Mouse (Mus musculus): Measurements from ENCODE around the gene Vipr1. TPM values are rescaled to one million over a fixed set of nuclear protein-coding genes. Genes with fewer than 3 reads are reported as not detected.

The Vipr1 gene
- polyA plus RNA-seq, 1 experiment = 8.0 TPM

DNA sequence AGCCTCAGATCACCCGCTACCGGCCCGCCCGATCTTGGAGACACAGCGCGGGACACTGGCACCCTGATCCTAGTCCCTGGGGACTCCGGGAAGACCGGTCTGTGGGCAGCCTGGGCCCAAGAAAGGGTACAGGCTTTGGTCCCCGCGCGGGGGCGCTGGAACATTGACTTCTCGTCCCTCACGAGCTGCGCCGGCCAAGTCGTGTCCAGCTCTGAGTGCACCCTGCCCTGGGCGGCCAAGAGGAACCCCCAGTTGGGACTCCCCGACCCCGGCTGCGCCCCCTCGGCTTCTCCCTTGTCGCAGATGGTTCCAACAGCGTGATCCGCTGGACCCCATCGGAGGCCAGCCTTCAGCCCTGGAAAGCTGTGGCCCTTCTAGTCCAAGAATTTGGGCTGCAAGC is 515 bp upstream of the Vipr1 start, which contains the start of gene Lyzl4:
Lyzl4 (minus strand) TSS at position 96 of the 400 bp plus-strand sequence.
- Histone ChIP-seq H3K27me3 (ENCODE audit: control insufficient read depth, insufficient read depth, low read length) (peaks cover 13% of the 10 kb centered on the region), H3K27ac (ENCODE audit: insufficient read depth, low read length) (peak within 1 kb of the TSS; percentile 48), H3K4me1 (ENCODE audit: control insufficient read depth, insufficient read depth, insufficient read length) (peaks cover 5% of the 10 kb centered on the region), H3K4me3 (ENCODE audit: extremely low read depth, insufficient read depth, insufficient read length) (peak within 1 kb of the TSS; percentile 58), H3K36me3 (ENCODE audit: control insufficient read depth, insufficient read depth, low read length) (no peaks in the 10 kb centered on the region)
- peak in 1 of 2 experiments; percentile 64 for DNase-seq (ENCODE audit: low read depth in 1 of 2, low spot score in 2 of 2)
- TF ChIP-seq CTCF (IDR thresholded peaks at IDR 0.05; ENCODE audit: extremely low read depth, insufficient read depth, insufficient read length, insufficient replicate concordance) = peak; percentile 25; the same call in 1 of the 2 replicates
- no peak for TF ChIP-seq POLR2A (IDR thresholded peaks at IDR 0.05; ENCODE audit: low read depth, low read length)
- under 1% methylated on average over 26 of the region's 26 CpGs for WGBS

DNA sequence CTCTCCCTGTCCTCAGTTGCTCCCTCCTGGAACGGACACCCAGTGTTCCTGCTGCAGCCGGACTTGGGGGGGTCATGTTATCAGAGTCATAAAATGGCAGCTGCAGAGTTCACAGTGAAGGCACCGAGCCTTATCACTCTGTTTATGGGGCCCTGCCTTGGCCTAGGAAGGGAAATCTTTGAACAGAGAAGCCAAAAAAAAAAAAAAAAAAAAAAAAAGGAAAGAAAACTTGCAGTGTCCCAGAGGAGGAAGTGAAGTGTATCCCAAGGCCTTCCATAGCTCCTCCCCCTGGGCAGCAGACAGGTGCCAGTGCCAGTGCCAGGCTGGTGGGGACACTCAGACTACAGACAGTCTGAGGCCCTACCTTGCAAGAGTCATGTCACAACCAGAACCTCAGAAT is 2.3 kb downstream of the Vipr1 start:
- H3K4me3 ChIP-seq (ENCODE audit: extremely low read depth, insufficient read depth, insufficient read length) = no peak overlapping the region
- H3K27me3 ChIP-seq (ENCODE audit: control insufficient read depth, insufficient read depth, low read length) = peaks cover 13% of the 10 kb centered on the region
- WGBS = 72% methylated on average over 3 of the region's 3 CpGs
- no peak for DNase-seq (ENCODE audit: low read depth in 1 of 2, low spot score in 2 of 2)
- no peaks in the 10 kb centered on the region for H3K36me3 ChIP-seq (ENCODE audit: control insufficient read depth, insufficient read depth, low read length)
- H3K4me1 ChIP-seq (ENCODE audit: control insufficient read depth, insufficient read depth, insufficient read length) = peaks cover 5% of the 10 kb centered on the region
- TF ChIP-seq POLR2A (IDR thresholded peaks at IDR 0.05; ENCODE audit: low read depth, low read length) (no peak), CTCF (IDR thresholded peaks at IDR 0.05; ENCODE audit: extremely low read depth, insufficient read depth, insufficient read length, insufficient replicate concordance) (no peak)
- no peak overlapping the region for H3K27ac ChIP-seq (ENCODE audit: insufficient read depth, low read length)

DNA sequence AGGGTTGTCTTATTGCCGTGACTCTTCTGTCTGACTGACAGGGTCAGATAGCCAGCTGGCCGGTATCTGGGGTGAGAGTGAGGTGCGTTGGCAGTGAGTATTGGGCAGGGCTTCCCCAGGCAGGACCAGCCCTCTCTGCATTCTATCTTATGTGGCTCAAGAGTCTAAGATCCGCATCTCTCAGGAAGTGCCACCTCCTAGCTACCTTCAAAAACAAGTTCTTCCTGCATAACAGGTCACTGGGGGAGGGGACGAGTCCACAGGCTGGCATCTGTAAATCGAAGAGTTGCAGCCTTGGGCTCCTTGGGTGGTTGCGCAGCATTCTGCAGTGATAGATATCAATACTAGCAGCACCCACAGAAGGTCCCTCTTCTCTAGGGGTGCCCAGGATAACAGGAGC is 4.5 kb downstream of the Vipr1 start:
- peaks cover 8% of the 10 kb centered on the region for H3K27me3 ChIP-seq (ENCODE audit: control insufficient read depth, insufficient read depth, low read length)
- peak overlapping the region; percentile 52 for H3K27ac ChIP-seq (ENCODE audit: insufficient read depth, low read length)
- WGBS = 52% methylated on average over 7 of the region's 7 CpGs

DNA sequence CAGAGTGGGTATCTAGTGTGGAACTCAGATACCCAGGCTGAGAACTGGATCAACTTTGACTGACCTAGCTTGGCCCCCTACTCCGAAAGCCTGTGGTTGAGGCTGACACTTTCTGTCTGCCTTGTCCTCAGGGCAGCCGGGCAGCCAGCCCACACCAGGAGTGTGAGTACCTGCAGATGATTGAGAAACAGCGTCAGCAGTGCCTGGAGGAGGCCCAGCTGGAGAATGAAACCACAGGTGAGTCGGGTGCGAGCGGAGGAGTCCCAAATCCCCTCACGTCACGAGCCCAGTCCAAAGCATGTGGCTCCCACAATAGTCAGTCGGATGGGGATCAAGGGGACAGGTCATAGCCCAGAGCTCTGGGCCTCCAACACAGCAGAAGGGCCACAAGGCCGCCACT is 11.2 kb downstream of the Vipr1 start:
- no peak for TF ChIP-seq POLR2A (IDR thresholded peaks at IDR 0.05; ENCODE audit: low read depth, low read length)
- TF ChIP-seq CTCF (IDR thresholded peaks at IDR 0.05; ENCODE audit: extremely low read depth, insufficient read depth, insufficient read length, insufficient replicate concordance) = no peak
- H3K36me3 ChIP-seq (ENCODE audit: control insufficient read depth, insufficient read depth, low read length) = no peaks in the 10 kb centered on the region
- no peak for DNase-seq (ENCODE audit: low read depth in 1 of 2, low spot score in 2 of 2)
- H3K4me1 ChIP-seq (ENCODE audit: control insufficient read depth, insufficient read depth, insufficient read length) = no peaks in the 10 kb centered on the region
- WGBS = 92% methylated on average over 10 of the region's 10 CpGs
- no peak overlapping the region for H3K4me3 ChIP-seq (ENCODE audit: extremely low read depth, insufficient read depth, insufficient read length)
- no peak overlapping the region for H3K27ac ChIP-seq (ENCODE audit: insufficient read depth, low read length)
- H3K27me3 ChIP-seq (ENCODE audit: control insufficient read depth, insufficient read depth, low read length) = no peaks in the 10 kb centered on the region

More for the DNA sequence above, 4.5 kb downstream of the Vipr1 start:
- no peak for DNase-seq (ENCODE audit: low read depth in 1 of 2, low spot score in 2 of 2)
- Histone ChIP-seq H3K36me3 (ENCODE audit: control insufficient read depth, insufficient read depth, low read length) (no peaks in the 10 kb centered on the region), H3K4me1 (ENCODE audit: control insufficient read depth, insufficient read depth, insufficient read length) (peaks cover 5% of the 10 kb centered on the region), H3K4me3 (ENCODE audit: extremely low read depth, insufficient read depth, insufficient read length) (no peak overlapping the region)
- TF ChIP-seq POLR2A (IDR thresholded peaks at IDR 0.05; ENCODE audit: low read depth, low read length) (no peak), CTCF (IDR thresholded peaks at IDR 0.05; ENCODE audit: extremely low read depth, insufficient read depth, insufficient read length, insufficient replicate concordance) (no peak)

DNA sequence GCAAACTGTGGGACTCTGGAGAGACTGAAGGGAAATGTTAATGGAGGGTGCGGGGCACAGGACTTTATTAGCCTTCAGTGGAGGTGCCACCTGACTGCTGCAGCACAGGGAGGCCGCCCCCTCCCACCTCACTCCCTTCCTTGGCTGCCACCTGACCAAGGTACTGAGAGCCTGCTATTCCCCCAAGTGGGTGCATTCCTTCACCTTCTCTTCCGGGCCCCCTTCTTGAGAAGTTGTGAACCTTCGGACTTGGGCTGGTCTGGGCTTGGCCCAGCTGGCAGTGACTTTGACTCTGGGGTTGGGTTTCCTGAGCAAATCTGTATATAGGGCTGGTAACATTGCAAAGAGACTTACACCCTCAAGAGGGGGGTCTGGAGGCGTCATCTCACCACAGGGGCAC is 13.8 kb downstream of the Vipr1 start:
- Histone ChIP-seq H3K27me3 (ENCODE audit: control insufficient read depth, insufficient read depth, low read length) (no peaks in the 10 kb centered on the region), H3K27ac (ENCODE audit: insufficient read depth, low read length) (no peak overlapping the region), H3K4me1 (ENCODE audit: control insufficient read depth, insufficient read depth, insufficient read length) (no peaks in the 10 kb centered on the region), H3K4me3 (ENCODE audit: extremely low read depth, insufficient read depth, insufficient read length) (no peak overlapping the region), H3K36me3 (ENCODE audit: control insufficient read depth, insufficient read depth, low read length) (no peaks in the 10 kb centered on the region)
- DNase-seq (ENCODE audit: low read depth in 1 of 2, low spot score in 2 of 2) = no peak
- 90% methylated on average over 5 of the region's 5 CpGs for WGBS
- TF ChIP-seq CTCF (IDR thresholded peaks at IDR 0.05; ENCODE audit: extremely low read depth, insufficient read depth, insufficient read length, insufficient replicate concordance) = no peak

DNA sequence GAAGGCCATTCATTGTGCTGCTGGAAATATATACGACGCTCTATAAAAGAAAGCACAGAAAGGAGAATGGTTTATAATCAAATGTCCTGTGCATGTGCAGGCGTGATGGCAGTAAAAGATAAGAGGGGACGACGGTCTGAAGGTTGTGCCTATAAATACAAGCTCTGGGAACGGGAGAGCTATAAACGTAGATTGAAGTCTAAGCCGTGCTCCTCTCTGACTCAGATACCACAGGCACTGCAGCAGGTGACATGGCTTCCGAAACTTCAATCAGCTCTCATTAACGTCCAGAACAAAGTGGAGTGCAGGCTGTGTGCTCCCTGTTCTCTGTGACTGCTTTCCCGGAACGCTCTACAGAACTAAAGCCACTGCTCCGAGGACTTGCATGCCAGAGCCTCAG is 14.6 kb downstream of the Vipr1 start:
- H3K36me3 ChIP-seq (ENCODE audit: control insufficient read depth, insufficient read depth, low read length) = no peaks in the 10 kb centered on the region
- H3K4me3 ChIP-seq (ENCODE audit: extremely low read depth, insufficient read depth, insufficient read length) = no peak overlapping the region
- no peaks in the 10 kb centered on the region for H3K4me1 ChIP-seq (ENCODE audit: control insufficient read depth, insufficient read depth, insufficient read length)
- WGBS = 76% methylated on average over 13 of the region's 13 CpGs
- TF ChIP-seq CTCF (IDR thresholded peaks at IDR 0.05; ENCODE audit: extremely low read depth, insufficient read depth, insufficient read length, insufficient replicate concordance) (no peak), POLR2A (IDR thresholded peaks at IDR 0.05; ENCODE audit: low read depth, low read length) (no peak)
- no peak for DNase-seq (ENCODE audit: low read depth in 1 of 2, low spot score in 2 of 2)
- no peak overlapping the region for H3K27ac ChIP-seq (ENCODE audit: insufficient read depth, low read length)
- H3K27me3 ChIP-seq (ENCODE audit: control insufficient read depth, insufficient read depth, low read length) = no peaks in the 10 kb centered on the region

DNA sequence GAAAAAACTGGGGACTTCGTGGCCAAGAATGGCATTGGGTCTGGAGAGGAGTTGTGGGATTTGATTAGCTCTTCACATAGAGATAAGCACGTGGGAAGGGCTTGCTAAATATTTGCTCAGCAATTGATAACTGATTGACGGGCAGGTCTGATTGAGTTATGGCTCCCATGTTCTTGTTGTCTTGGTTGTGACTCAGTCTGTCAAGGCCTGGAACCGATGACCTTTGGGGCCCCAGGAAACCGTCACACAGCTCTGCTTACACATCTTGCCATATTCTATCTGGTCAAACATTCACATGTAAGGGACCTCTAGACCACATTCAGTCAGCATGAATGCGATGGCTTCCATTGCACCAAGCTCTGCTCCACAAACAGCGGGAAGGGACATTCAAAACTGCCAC is 15.7 kb downstream of the Vipr1 start:
- WGBS = 83% methylated on average over 7 of the region's 7 CpGs
- Histone ChIP-seq H3K27ac (ENCODE audit: insufficient read depth, low read length) (no peak overlapping the region), H3K27me3 (ENCODE audit: control insufficient read depth, insufficient read depth, low read length) (no peaks in the 10 kb centered on the region), H3K36me3 (ENCODE audit: control insufficient read depth, insufficient read depth, low read length) (no peaks in the 10 kb centered on the region), H3K4me3 (ENCODE audit: extremely low read depth, insufficient read depth, insufficient read length) (no peak overlapping the region), H3K4me1 (ENCODE audit: control insufficient read depth, insufficient read depth, insufficient read length) (no peaks in the 10 kb centered on the region)
- DNase-seq (ENCODE audit: low read depth in 1 of 2, low spot score in 2 of 2) = no peak
- TF ChIP-seq CTCF (IDR thresholded peaks at IDR 0.05; ENCODE audit: extremely low read depth, insufficient read depth, insufficient read length, insufficient replicate concordance) (no peak), POLR2A (IDR thresholded peaks at IDR 0.05; ENCODE audit: low read depth, low read length) (no peak)

All from spleen, adult 2 months (tissue).